Mouse (Mus musculus) hindbrain, embryonic 15.5 days (tissue): ENCODE data around the gene Osbpl5. TPM values are rescaled to one million over a fixed set of nuclear protein-coding genes. Genes with fewer than 3 reads are reported as not detected.

Source experiments
- ATAC-seq: fragments of 200-750 bp; cut with Nextera tagmentation; 2 replicates; pipeline ENCODE4 v1.8.0; 2017; ENCODE audit warnings: low read depth, moderate number of reproducible peaks, moderate TSS enrichment; ENCODE audit not compliant: low FRiP score
- H3K27ac ChIP-seq: fragments of 300-500 bp; sonication (generic); replicated peaks from 2 replicates; pipeline ENCODE4 v1.5.1; 2015; ENCODE audit warnings: mild to moderate bottlenecking, inconsistent platforms
- H3K27me3 ChIP-seq: fragments of 300-500 bp; sonication (generic); 2 replicates; pipeline ENCODE4 v1.6.1; 2015; ENCODE audit warnings: control low read depth, inconsistent platforms
- H3K36me3 ChIP-seq: fragments of 300-500 bp; sonication (generic); 2 replicates; pipeline ENCODE4 v1.6.1; 2015; ENCODE audit warnings: control low read depth, inconsistent platforms
- H3K4me1 ChIP-seq: fragments of 300-500 bp; sonication (generic); replicated peaks from 2 replicates; pipeline ENCODE4 v1.6.1; 2015; ENCODE audit warnings: control low read depth, inconsistent platforms
- H3K4me2 ChIP-seq: fragments of 300-500 bp; sonication (generic); 2 replicates; pipeline ENCODE4 v1.6.1; 2015; ENCODE audit warnings: moderate library complexity, mild to moderate bottlenecking, inconsistent platforms
- H3K4me3 ChIP-seq: fragments of 300-500 bp; sonication (generic); 2 replicates; pipeline ENCODE4 v1.5.1; 2015; ENCODE audit warnings: mild to moderate bottlenecking, inconsistent platforms
- H3K9ac ChIP-seq: fragments of 300-500 bp; sonication (generic); 2 replicates; pipeline ENCODE4 v1.6.1; 2015; ENCODE audit warnings: inconsistent platforms
- H3K9me3 ChIP-seq: fragments of 300-500 bp; sonication (generic); 2 replicates; pipeline ENCODE4 v1.6.1; 2016; ENCODE audit warnings: control low read depth, inconsistent platforms
- WGBS: fragments of 180-500 bp; shearing (Covaris S2); methylation state at CpG from one replicate; pipeline ENCODE4 v1.1.7; 2015; 5-methylcytosine and 5-hydroxymethylcytosine counted together
- polyA plus RNA-seq: library from polyadenylated mRNA; unstranded; fragments of >200 nt; fragmentation: Nextera tagmentation; extraction: Ambion mirVana; gene quantifications from 2 replicates; pipeline ENCODE4 v1.2.1, GENCODE M21; 2015

The Osbpl5 gene
- polyA plus RNA-seq, 1 experiment from 2014 or later: 39.9 TPM

DNA sequence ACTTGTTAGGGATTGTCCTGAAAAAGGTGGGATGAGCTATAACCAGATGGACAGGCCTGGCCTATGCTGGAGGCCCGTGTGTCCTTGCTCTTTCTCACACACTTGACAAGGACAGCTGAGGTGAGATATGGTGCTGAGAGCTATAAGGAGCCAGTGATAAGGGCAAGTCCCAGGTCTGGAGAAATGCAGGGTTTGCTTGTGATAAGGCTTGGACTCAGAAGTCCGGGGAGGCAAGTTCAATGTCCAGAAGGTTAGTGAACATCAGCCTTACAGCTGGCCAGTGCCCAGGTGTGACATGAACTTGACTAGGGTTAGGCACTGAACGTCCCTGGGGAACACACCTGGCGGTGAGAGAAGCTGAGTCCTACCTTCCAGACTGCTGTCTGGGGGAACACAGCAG lies 4.7 kb downstream of the Osbpl5 start:
- Histone ChIP-seq H3K27ac (no peak overlapping the region), H3K9ac (no peak overlapping the region), H3K4me1 (peaks cover 20% of the 10 kb centered on the region), H3K4me3 (no peak overlapping the region), H3K36me3 (no peaks in the 10 kb centered on the region), H3K4me2 (no peak overlapping the region), H3K27me3 (peaks cover 9% of the 10 kb centered on the region), H3K9me3 (no peaks in the 10 kb centered on the region)
- 74% methylated on average over 4 of the region's 4 CpGs for WGBS
- ATAC-seq: no peak

- H3K27ac ChIP-seq: no peak overlapping the region
- H3K9ac ChIP-seq: no peak overlapping the region
- H3K4me2 ChIP-seq: no peak overlapping the region
- WGBS: 78% methylated on average over 1 of the region's 1 CpGs
- H3K4me1 ChIP-seq: peaks cover 13% of the 10 kb centered on the region
- no peaks in the 10 kb centered on the region for H3K36me3 ChIP-seq
- ATAC-seq: no peak
- peaks cover 9% of the 10 kb centered on the region for H3K27me3 ChIP-seq
- H3K4me3 ChIP-seq: no peak overlapping the region
- no peaks in the 10 kb centered on the region for H3K9me3 ChIP-seq
Observed at GRCm38 (mm10) chr7:143751380-143751779, 5.4 kb downstream of the Osbpl5 start.

GRCm38 (mm10) chr7:143749045-143749444 lies 7.7 kb downstream of the Osbpl5 start:
- 67% methylated on average over 3 of the region's 3 CpGs for WGBS
- H3K27ac ChIP-seq: no peak overlapping the region
- H3K27me3 ChIP-seq: no peaks in the 10 kb centered on the region
- no peaks in the 10 kb centered on the region for H3K9me3 ChIP-seq
- H3K4me1 ChIP-seq: peaks cover 12% of the 10 kb centered on the region
- no peak overlapping the region for H3K9ac ChIP-seq
- no peaks in the 10 kb centered on the region for H3K36me3 ChIP-seq
- H3K4me2 ChIP-seq: no peak overlapping the region
- no peak overlapping the region for H3K4me3 ChIP-seq
- ATAC-seq: no peak; the same call in 1 of the 2 replicates

DNA sequence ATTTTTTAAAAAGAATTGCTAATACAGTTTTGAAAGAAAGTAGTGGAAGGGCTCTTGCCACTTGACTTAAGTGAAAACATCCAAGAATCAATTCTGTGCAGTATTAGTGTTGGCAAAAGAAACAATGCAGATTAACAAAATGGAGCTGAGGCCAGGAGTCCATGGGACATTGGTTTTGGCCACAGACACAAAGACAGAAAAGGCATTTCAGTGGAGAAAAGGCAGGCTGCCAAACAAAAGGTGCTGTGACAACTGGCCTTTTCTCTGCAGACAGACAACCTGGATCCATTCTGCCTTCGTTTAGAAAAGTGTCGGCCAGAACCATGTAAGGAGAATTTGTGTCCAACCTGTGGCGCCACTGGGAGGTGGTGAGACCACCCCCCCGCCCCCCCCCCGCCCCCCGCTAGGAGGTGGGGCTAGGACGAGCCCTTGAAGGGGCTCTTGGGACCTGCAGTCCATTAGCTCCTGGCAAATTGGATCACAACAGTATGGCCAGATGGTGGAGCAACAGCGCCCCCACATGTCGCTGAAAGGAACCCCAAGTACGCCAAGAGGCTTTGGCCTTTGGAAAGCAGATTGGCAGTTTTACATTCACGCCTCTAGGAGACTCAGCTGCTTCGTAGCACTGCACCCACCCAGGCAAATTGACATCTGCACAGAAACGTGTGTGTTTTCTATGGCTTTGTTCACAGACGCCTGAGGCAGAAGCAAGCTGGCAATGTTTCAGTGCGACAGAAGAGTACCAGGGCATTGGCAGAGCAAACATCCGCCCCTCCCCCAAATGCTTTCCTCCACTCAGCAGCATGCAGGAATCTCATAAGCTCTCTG lies 8.5 kb downstream of the Osbpl5 start:
- Histone ChIP-seq H3K4me2 (peak overlapping the region; percentile 56), H3K27me3 (no peaks in the 10 kb centered on the region), H3K9ac (peak overlapping the region; percentile 4; the same call in 1 of the 2 replicates), H3K36me3 (no peaks in the 10 kb centered on the region), H3K27ac (peak overlapping the region; percentile 72), H3K4me3 (peak overlapping the region; percentile 11; the same call in 1 of the 2 replicates), H3K4me1 (peaks cover 12% of the 10 kb centered on the region), H3K9me3 (no peaks in the 10 kb centered on the region)
- WGBS: 3% methylated on average over 16 of the region's 16 CpGs
- peak; percentile 90 for ATAC-seq

- peaks cover 34% of the 10 kb centered on the region for H3K4me1 ChIP-seq
Observed at GRCm38 (mm10) chr7:143740653-143741052, 16.1 kb downstream of the Osbpl5 start.

DNA sequence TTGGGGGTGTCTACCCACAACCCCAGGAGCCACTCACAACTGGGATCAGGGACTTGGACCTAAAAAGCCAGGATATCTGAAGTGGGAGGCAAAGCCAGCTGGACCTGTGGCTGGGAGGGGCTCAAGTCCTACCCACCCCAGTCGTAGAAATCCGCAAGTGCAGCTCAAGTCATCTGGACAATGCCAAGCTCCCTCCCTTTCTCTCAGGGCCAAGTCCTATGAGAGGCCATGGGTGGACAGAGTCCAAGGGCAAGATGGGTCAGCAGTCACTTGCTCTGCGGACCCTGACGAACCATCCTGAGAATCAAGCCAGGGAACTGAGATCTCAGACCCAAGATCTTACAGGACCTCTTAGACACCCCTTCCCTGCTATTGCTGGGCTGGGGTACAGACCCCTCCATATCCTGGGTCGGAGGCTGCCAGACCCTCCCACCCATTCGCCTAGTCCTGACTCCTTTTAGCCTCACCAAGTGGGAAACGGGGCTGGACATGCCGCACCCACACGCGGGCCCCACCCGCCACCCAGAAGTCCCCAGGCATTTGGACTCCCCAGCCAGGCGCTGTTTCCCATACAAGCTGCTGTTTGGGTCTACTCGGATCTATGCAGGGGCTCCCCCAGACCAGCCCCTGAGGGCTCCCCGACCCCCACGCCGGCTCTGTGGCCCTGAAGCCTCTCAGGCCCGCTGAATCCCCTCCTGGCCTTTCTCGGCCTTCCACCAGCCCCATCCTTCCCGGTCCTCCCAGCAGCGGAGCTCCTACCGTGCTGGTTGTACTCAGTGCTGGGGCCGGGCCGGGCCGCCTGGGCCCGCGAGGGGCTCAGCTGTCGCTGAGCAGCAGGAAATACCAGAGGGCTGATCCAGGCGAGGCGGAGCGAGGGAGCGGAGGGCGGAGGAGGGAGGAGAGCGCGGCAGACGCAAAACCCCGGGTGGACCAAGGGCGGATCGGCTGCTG lies 17.0 kb downstream of the Osbpl5 start:
- peak; percentile 89 for ATAC-seq
- peak overlapping the region; percentile 72 for H3K4me3 ChIP-seq
- peak overlapping the region; percentile 93 for H3K9ac ChIP-seq
- peak overlapping the region; percentile 79 for H3K27ac ChIP-seq
- H3K4me2 ChIP-seq: peak overlapping the region; percentile 79
- peaks cover 34% of the 10 kb centered on the region for H3K4me1 ChIP-seq
- H3K27me3 ChIP-seq: no peaks in the 10 kb centered on the region
- WGBS: 4% methylated on average over 37 of the region's 38 CpGs
- H3K9me3 ChIP-seq: no peaks in the 10 kb centered on the region
- no peaks in the 10 kb centered on the region for H3K36me3 ChIP-seq

More at GRCm38 (mm10) chr7:143740653-143741052, 16.1 kb downstream of the Osbpl5 start:
- H3K4me2 ChIP-seq: peak overlapping the region; percentile 79
- H3K4me3 ChIP-seq: peak overlapping the region; percentile 72
- no peaks in the 10 kb centered on the region for H3K36me3 ChIP-seq
- no peaks in the 10 kb centered on the region for H3K9me3 ChIP-seq
- peak overlapping the region; percentile 79 for H3K27ac ChIP-seq
- H3K27me3 ChIP-seq: no peaks in the 10 kb centered on the region
- peak overlapping the region; percentile 93 for H3K9ac ChIP-seq
- 20% methylated on average over 2 of the region's 2 CpGs for WGBS
- ATAC-seq: peak; percentile 31

DNA sequence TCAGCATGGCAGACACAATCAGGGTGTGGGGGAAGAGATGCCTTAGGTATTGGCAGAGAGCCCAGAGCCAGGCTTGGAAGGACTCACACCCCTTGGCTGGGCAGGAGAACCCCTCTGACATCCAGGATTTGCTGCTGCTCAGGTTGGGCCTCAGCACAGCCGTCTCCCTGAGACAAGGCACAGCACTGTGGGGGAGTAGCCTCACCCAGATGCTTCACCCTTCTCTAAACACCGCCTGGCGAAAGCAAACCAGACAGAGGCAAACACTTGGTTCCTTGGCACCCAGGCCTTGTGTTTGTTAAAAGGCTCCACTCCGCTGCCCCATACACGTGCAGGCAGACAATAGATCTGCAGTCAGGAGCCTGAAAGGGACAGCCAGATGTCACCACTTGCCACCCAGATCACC lies 18.2 kb downstream of the Osbpl5 start:
- peak overlapping the region; percentile 79 for H3K27ac ChIP-seq
- H3K4me1 ChIP-seq: peaks cover 34% of the 10 kb centered on the region
- no peaks in the 10 kb centered on the region for H3K27me3 ChIP-seq
- peak overlapping the region; percentile 79 for H3K4me2 ChIP-seq
- 14% methylated on average over 5 of the region's 5 CpGs for WGBS
- no peaks in the 10 kb centered on the region for H3K9me3 ChIP-seq
- peak overlapping the region; percentile 72 for H3K4me3 ChIP-seq
- no peaks in the 10 kb centered on the region for H3K36me3 ChIP-seq
- H3K9ac ChIP-seq: peak overlapping the region; percentile 93
- ATAC-seq: 0 out of 2 replicates have a peak, but pooled peaks have one; percentile 45

- H3K9me3 ChIP-seq: no peaks in the 10 kb centered on the region
- H3K36me3 ChIP-seq: no peaks in the 10 kb centered on the region
- H3K4me2 ChIP-seq: peak overlapping the region; percentile 79
- H3K4me3 ChIP-seq: peak overlapping the region; percentile 72
- 58% methylated on average over 6 of the region's 6 CpGs for WGBS
- H3K9ac ChIP-seq: peak overlapping the region; percentile 93
- H3K4me1 ChIP-seq: peaks cover 34% of the 10 kb centered on the region
- peak overlapping the region; percentile 79 for H3K27ac ChIP-seq
- H3K27me3 ChIP-seq: no peaks in the 10 kb centered on the region
- ATAC-seq: 0 out of 2 replicates have a peak, but pooled peaks have one; percentile 1
Observed at GRCm38 (mm10) chr7:143738194-143738593, 18.6 kb downstream of the Osbpl5 start.

- no peaks in the 10 kb centered on the region for H3K36me3 ChIP-seq
Observed at GRCm38 (mm10) chr7:143733746-143734145, 23.0 kb downstream of the Osbpl5 start.

GRCm38 (mm10) chr7:143729886-143730285 lies 26.9 kb downstream of the Osbpl5 start:
- Histone ChIP-seq H3K9me3 (no peaks in the 10 kb centered on the region), H3K4me1 (no peaks in the 10 kb centered on the region), H3K9ac (no peak overlapping the region), H3K36me3 (peaks cover 3% of the 10 kb centered on the region; the same call in 1 of the 2 replicates), H3K27ac (no peak overlapping the region), H3K27me3 (no peaks in the 10 kb centered on the region), H3K4me3 (no peak overlapping the region), H3K4me2 (no peak overlapping the region)
- 83% methylated on average over 10 of the region's 10 CpGs for whole genome bisulfite sequencing
- ATAC-seq: no peak

More at GRCm38 (mm10) chr7:143733746-143734145, 23.0 kb downstream of the Osbpl5 start:
- H3K4me1 ChIP-seq: peaks cover 19% of the 10 kb centered on the region
- no peaks in the 10 kb centered on the region for H3K27me3 ChIP-seq
- no peak overlapping the region for H3K9ac ChIP-seq
- WGBS: 83% methylated on average over 4 of the region's 4 CpGs
- no peaks in the 10 kb centered on the region for H3K9me3 ChIP-seq
- H3K27ac ChIP-seq: no peak overlapping the region
- no peak for ATAC-seq
- H3K4me2 ChIP-seq: no peak overlapping the region
- H3K4me3 ChIP-seq: no peak overlapping the region

DNA sequence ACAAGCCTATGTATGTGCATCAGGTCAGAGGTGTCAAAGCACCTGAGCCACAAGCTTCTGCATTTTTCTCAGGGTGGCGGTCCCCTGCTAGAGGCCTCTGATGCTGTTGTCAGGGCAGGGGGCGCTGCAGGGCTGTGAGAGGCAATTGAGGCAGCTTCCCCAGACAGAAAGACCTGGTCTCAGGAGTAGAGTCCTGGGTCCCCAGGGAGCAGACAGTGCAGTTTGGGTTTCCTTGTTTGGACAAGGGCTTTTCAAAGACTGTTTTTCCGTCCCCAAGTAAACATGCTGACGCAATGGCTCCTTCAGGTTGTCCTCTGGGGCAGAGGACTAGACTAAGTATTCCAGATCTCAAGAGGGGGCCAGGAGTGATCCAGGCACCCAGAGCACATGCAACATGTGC lies 30.4 kb downstream of the Osbpl5 start:
- 69% methylated on average over 4 of the region's 4 CpGs for WGBS
- Histone ChIP-seq H3K36me3 (peaks cover 3% of the 10 kb centered on the region; the same call in 1 of the 2 replicates), H3K27ac (no peak overlapping the region)

More for the DNA sequence above, 30.4 kb downstream of the Osbpl5 start:
- Histone ChIP-seq H3K9ac (no peak overlapping the region), H3K9me3 (no peaks in the 10 kb centered on the region), H3K4me3 (no peak overlapping the region), H3K27me3 (no peaks in the 10 kb centered on the region), H3K4me2 (no peak overlapping the region), H3K4me1 (no peaks in the 10 kb centered on the region)
- no peak for ATAC-seq
